Mouse (Mus musculus) cerebellum, adult 2 months (tissue): ENCODE measurements at regions not wholly inside any gene's neighbourhood (a gene's known extent, or its start where the extent isn't known, plus 50 kb on each side); places are given as distances from the start of the nearest gene placed in this dataset.

Source experiments
- CTCF ChIP-seq: fragments of 200-500 bp; IDR thresholded peaks from 2 replicates; pipeline ENCODE4 v1.5.1; 2011; ENCODE audit warnings: low read depth, mild to moderate bottlenecking, control low read depth, low read length, moderate library complexity, borderline replicate concordance; ENCODE audit not compliant: insufficient read depth
- POLR2A ChIP-seq: fragments of 200-500 bp; IDR thresholded peaks from 2 replicates; pipeline ENCODE4 v1.6.1; 2011; ENCODE audit warnings: low read length, control low read depth, borderline replicate concordance; ENCODE audit not compliant: insufficient read depth

GRCm38 (mm10) chr12:58632529-58632928 lies 363.4 kb upstream of the Clec14a start:
- no peak for TF ChIP-seq POLR2A
- no peak for TF ChIP-seq CTCF
